Mouse (Mus musculus): ENCODE results near the gene Anxa6. TPM values are rescaled to one million over a fixed set of nuclear protein-coding genes. Genes with fewer than 3 reads are reported as not detected.
A peak's percentile ranks its signal among the peaks of the same experiment; 100 is the strongest.

The Anxa6 gene
- total RNA-seq, 4 experiments from 2014 or later = 85.6 to 95.3 (median 89.4) TPM

DNA sequence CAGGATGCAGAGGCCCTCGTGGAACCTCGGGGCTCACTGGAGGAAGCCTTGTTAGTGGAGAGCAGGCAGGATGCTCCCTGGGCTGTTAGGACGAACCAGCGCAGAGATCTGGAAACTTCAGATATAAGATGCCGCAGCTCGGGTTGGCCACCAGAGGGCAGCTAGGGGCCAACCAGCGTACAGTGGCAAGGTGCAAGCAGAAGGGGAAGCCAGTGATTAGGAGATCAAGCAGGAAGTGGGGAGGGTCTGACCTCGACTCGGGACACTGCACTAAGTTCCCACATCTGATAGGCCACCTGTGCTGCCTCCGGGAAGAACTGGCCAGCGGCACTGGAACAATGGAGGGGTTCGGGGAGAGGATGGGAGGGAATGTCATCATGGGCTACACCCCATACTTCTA is 35.0 kb downstream of the Anxa6 start:
- DNase-seq (ENCODE audit: low spot score in 2 of 2) = peak in 1 of 2 experiments; percentile 53

DNA sequence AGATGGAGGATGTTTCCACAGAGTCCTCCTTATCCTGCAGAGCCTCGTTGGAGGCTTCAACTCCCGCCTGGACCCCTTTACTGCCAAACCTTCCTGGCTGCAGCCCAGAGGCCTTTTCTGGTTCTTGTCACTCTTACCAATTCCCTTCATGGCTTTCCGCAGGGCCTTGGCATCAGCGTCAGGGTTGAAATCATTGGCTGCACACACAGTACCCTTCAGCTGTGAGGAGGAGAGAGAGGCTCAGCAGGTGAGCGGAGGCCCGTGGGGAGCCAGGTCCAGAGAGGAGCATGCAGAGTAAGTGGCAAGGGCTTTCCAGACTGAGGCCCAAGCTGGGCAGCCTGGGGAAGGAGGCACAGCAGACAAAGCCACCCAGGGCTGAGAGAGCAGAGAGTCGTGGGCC is 37.1 kb downstream of the Anxa6 start:
- no peak for DNase-seq (ENCODE audit: low spot score in 2 of 2)

DNA sequence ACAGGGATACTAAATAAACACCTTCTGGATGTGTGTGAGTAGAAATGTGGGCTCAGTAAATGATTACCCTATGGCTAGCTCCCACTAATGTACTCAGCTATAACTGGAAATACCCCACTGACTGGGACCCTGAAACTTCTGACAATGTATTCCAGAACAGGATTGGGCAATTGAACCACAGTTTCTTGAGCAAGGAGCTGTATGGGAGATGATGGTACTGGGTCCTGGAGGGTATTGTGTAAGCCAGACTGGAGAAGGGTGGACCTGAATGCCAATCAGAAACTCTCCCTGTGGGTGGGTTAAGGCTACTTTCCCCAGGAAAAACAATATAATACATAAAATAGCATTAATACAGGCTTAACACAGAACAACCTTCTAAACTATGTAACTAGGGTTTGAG is 43.3 kb downstream of the Anxa6 start:
- DNase-seq (ENCODE audit: low spot score in 2 of 2) = no peak

DNA sequence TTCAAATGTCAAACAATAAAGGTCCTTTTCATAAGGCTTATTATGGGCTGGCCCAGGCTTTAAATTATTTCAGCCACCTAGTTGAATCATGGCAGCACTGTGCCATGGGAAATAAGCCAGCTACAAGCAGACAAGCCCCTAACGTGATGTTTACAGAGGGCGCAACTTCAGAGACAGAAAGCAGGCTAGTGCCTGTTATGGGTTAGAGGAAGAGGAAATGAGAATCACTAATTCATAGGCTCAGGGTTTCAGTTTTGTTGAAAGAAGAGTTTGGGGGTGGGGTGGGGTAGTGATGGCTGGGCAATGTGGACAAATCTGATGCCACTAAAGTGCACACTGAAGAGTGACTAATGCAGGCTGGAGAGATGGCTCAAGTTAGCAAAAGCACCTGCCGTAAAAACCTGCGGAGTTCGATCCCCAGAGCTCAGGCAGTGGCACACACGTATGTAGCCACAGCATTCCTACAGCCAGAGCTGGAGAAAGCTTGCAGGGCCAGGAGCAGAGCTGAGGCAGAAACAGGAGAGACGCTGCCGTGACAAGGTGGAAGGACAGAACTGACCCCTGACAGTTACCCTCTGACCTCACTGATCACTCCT is 44.4 kb downstream of the Anxa6 start:
- DNase-seq (ENCODE audit: low spot score in 2 of 2) = no peak

DNA sequence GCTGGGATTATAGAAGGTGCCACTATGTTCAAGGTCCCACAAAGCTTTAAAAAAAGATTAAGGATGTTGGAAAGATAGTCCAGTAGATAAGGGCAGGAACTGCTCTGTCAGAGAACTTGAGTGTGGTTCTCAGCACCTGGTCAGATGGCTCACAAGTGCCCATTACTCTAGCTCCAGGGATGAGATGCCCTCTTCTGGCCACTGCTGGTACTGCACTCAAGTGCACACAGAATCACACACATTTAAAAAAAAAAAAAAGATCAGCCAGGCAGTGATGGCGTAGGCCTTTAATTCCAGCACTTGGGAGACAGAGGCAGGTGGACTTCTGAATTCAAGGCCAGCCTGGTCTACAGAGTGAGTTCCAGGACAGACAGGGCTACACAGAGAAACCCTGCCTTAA is 45.3 kb downstream of the Anxa6 start:
- no peak for DNase-seq (ENCODE audit: low spot score in 2 of 2)

DNA sequence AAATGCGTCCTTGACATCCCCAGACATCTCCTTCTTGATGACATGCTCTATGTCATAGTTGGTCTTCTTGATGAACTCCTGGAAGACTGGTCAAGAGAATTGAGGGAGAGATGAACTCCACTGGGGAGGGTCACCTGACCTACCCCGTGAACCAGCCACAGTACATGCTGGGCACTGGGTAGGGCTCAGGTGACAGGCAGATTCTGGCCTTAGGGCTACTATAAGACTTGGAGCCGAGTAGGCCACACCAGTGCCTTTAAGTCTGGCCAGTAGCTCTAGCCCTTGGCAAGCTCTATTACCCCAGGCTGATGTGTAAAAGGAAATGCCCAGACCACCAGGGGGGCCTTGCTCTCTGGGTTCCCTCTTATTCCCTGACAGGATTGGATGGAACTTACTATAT is 48.2 kb downstream of the Anxa6 start:
- no peak for DNase-seq (ENCODE audit: low spot score in 2 of 2)

DNA sequence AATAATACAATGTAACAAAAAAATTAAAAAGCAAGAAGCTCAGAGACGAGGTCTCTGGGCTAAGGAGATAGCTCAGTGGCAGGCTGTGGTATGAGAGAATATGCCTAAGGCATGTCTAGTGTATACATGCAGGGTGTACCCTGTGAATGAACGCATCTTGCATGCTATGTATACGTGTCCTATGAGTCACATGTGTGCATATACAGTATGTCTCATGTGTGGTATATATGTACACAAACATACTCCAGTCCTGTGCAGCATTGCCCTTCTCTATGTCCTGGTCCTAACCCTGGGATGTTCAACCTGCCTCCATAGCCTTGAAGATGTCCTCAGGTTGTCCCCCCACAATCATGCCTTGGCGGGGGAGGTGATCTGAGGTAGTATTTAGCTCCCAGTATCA is 48.7 kb downstream of the Anxa6 start:
- DNase-seq (ENCODE audit: low spot score in 2 of 2) = no peak

DNA sequence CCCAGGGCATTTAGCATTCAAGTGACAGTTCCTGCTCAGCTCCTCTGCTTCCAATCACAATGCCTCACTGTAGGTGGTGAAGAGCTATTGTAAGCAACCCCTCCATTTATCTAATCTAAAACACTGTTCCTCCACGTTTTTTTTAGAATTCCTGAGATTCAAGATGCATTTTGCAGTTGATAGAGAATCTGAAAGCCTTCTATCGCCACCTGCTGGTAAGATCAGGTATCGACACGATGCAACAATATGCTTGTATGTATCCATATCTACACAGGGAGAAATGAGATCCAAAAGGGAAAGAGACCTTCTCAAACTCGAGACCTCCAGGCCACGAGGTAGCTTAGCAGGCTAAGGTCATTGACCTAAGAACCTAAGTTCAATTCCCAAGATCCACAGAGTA is 49.2 kb downstream of the Anxa6 start:
- peak; percentile 37 to 87 for DNase-seq (ENCODE audit: low spot score in 2 of 2)

DNA sequence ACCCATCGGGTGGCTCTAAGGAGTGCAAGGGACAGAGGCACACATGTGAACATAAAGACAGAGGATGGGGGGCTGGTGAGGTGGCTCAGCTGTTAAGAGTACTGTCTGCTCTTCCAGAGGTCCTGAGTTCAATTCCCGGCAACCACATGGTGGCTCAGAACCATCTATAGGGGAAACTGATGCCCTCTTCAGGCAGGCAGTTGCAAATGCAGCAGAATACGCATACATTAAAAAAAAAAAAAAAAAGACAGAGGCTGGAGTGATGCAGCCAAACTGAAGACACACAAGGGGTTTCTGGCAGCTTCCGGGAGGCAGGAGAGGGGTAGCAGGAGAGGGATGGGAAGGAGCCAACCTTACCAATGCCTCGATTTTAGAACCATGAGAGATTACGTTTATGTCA is 50.7 kb downstream of the Anxa6 start:
- DNase-seq (ENCODE audit: low spot score in 2 of 2) = no peak

DNA sequence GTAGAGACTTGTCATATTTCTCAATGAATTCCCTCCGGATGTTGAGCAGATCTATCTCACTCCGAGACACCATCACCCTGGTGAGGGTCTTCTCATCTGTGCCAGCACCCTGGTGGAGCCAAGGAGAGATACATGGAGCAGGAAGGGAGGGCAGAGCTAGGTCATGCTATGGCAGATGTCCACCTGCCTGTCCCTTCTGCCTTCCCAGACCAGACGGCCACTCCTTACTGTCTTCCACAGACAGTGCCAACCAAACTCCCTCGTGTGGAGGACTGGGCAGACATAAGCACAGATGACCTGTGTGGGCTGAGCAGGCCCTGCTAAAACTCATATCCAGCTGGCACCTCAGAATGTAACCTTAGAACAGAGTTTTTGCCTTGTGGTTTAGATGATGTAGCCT is 51.6 kb downstream of the Anxa6 start:
- no peak for DNase-seq (ENCODE audit: low spot score in 2 of 2)

DNA sequence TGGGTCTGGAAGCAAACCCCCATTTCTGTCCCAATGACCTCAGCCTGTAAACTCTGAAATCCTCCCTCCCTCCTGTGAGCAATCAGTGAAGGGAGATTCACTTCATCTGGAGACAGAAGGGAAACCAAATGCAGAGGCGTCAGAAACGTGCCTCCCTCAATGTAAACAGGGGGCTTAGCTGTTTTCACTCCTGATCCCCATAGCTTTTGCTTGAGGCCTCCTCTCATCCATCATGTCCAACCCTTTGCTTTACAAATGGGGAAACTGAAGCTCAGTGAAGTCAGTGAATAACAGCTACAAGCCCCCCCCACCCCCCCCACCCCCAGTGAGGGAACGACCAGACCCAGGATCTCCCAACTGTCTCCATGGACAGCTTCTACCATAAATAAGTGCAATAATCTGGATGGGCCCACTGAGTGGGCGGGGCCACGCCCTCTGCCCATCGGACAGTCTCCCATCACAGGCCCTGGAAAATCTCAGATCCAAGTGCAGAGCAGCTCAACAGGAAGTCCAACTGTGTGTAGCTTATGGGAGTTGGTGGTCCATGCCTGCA is 55.8 kb downstream of the Anxa6 start:
- no peak for DNase-seq (ENCODE audit: low spot score in 2 of 2)

DNA sequence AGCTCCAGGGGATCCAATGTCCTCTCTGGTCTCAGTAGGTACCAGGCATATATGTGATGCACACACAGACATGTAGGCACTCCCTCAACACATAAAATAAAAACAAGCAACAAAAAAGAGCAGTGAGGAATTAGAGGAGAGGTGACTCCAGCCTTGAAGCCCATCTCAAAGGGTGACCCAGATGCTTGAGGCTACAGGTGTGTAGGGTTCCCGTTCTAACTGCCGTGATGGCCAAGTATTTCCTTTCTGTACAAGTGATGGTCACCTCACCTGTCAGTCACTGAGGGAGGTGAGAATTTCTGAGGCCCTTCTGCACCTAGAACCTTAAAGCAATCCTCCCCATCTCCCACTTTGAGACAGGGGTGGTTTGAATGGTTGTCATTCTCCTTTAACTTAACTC is 56.9 kb downstream of the Anxa6 start:
- DNase-seq (ENCODE audit: low spot score in 2 of 2) = no peak

DNA sequence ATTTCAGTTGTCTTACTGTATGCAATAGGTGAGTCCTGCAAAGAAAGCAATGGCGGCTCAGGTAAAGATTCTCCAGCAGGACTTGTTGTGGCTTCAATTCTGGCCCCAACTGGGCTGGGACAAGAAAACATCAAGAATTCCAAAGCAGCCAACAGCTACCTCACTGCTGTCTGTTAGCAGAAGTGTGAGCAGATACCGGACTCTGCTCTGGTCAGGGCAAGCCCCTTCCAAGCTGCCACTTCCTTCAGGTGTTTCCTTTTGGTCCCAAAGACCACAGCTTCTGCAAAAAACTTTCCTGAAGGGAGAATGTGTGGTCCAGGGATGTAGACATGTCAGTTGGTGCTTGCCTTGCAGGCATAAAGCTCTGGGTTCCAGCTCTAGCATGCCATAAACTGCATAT is 57.5 kb downstream of the Anxa6 start:
- DNase-seq (ENCODE audit: low spot score in 2 of 2) = no peak

DNA sequence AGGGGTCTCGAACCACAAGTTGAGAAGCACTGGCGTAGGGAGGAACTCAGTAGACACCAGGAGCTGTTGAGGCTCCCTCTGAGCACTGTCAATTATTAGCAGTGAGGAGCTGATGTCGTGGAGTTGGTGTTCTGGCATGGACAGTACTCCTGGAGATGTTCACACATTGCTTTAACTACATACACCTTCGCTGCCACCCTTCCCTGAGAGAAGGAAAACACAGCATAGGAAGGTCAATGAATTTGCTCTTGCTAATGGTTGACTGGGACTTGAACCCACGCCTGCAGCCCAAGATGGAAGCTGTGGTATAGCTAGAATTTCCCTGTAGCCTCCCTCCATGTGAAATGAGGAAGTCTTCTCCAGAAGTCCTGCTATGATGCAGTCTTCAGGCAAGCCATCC is 57.9 kb downstream of the Anxa6 start:
- no peak for DNase-seq (ENCODE audit: low spot score in 2 of 2)

DNA sequence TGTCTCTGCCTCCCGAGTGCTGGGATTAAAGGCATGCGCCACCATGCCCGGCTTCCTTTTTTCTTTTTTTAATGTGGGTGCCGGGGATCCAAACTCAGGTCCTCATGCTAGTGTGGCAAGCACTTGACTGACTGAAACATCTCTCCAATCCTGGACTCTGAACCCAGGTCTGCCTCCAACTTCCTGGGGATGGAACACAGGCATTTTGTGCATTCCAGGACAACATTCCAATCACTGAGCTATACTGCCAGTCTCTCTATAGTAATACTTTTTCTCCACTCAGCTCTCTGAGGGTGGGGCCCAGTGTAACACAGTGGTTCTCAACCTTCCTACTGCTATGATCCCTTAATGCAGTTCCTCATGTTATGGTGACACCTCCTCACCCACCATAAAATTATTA is 58.6 kb downstream of the Anxa6 start:
- DNase-seq (ENCODE audit: low spot score in 2 of 2) = no peak

DNA sequence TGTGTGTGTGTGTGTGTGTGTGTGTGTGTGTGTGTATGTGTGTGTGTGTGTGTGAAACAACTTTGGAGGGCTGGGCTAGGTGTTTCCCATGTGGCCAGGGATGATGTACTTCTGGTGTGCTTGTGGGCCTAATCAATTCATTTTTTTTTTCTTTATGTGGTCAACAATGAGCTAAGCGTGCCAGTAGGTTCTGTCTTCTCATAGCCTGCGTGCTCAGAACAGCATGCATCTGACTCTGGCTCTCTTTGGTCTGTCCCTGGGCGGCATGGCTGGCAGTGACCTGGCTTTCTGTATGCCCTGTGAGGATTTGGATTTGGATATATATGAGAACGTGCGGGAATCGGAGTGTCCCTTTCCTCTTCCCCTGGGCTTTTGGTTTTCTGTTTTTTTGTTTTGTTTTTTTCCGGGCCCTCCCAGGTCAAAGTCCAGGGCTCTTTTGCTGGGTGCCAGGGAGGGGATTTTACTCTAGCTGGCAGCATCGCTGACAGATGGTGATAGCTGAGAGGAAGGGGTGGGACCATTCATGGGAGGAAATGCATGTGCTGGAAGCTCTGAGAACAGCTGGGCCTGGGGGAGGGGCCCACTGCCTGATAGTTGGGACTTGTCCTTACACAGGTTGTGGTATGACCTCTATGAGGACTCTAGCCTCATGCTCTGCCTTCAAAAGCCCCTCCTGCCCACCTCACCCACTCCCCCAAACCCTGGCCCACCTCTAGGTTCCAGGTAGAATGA is 59.6 kb downstream of the Anxa6 start:
- no peak for DNase-seq (ENCODE audit: low spot score in 2 of 2)

DNA sequence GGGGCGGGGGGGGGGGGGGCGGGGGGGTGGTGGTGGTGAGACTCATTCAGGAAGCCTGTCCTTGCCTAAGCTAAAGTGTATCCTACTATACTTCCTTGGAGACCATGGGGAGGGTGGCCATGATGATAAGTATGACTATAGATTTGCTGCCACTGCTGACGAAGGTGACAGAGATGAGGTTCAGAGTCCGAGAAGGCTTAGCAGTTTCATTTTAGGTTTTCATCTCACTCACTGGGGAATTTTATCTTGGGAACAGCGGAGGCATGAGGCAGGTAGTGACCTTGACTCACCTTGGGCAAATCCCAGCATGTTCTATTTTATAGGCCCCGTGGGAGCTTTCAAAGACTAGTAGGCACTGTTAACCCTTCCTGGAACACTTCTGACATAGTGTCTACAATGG is 60.5 kb downstream of the Anxa6 start:
- no peak for DNase-seq (ENCODE audit: low spot score in 2 of 2)

DNA sequence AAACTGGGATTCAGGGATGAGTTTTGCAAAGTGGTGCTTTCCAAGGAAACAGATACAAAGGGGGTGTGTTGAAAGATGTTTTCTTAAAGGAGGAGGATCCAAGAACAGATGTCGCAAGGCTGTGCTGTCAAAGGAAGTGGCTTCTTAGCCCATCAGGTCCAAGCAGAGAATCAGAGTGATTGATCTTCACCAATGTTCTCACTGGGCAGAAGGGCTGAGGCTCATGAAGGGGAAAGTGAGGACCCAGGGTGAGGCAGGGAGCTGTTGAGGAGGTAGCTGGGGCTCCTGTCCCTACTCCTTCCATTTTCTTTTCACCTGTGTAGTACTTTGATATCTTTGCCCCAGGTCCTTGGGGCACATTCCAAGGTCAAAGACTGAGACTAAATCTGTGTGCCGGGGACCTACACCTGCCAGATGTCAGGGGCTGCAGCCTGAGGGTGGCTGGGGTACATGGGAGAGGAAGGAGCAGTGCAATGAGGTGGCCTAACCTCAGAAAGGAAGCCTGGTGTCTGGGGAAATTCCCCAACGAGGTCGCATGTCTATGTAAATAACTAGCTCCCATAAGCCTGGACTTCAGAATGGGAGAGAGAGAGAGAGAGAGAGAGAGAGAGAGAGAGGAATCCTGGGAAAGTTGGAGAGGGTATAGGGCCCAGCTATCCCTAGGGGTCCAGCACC is 61.1 kb downstream of the Anxa6 start:
- no peak for DNase-seq (ENCODE audit: low spot score in 2 of 2)

DNA sequence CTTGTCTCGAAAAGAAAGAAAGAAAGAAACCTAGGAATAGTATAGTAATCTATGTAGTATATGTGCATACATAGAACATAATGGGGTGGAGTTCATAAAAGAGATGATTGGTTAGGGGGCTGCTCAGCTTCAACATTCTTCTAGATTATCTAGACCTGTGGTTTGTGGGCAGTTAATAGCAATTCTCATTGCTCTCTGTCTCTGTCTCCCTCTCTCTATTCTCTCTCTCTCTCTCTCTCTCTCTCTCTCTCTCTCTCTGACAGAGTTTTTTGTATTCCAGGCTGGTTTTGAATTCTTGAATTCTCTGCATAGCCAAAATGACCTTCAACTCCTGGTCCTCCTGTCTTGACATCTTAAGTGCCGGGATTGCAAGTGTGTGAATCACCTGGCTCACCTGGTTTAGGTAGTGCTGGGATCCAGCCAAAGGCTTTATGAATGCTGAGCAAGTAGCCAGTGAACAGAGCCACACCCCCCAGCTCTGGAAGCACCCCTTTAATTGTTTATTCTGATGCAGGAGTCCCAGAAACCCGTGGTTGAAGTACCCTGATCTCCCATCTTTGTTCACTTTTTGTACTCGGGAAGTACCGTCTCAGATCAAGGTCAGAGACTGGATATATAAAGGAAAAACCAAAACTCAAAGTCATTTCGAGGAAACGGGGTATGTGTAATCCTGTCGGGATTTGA is 61.7 kb downstream of the Anxa6 start:
- no peak for DNase-seq (ENCODE audit: low spot score in 2 of 2)

DNA sequence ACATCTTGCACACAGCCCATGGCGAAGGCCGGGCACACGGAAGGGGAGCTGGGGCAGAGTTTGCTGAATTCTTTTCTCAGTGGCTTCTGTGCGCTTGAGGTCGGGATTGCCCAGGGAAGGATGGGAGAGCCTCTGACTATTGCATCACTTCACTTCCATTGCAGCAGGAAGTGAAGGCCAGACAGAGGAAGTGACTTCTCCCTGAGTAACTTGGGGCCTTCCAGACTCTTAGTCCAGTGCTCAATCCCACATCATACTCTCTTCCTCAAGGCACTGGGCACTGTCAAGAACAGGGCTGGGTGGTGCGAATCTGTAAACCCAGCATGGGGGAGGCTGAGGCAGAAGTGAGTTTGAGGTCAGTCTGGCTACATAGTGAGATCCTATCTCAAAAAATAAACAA is 68.0 kb downstream of the Anxa6 start:
- no peak for DNase-seq (ENCODE audit: low spot score in 2 of 2)

DNA sequence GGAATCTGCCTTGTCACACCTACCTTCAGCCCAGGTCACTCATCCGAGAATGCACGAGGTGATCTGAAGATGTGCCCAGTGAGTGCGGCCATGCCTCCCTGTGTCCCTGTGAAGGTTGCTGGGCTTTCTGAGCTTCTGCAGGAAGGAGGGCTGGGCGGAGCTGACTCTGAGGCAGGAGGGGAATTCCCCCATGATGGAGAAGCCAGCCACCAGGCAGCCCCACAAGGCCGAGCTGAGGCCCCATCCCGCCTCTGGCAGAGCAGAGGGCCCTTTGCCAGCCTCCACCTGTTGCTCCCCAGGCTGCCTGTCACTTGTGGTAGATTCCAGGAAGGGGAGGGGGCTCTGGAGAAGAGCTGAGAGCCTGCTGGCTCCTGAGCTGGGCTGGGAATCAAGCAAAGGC is 70.4 kb downstream of the Anxa6 start, which contains the start of gene Tnip1:
Gene Tnip1, minus strand, starts transcription at position 108 of the 400 bp plus-strand sequence.
- no peak for DNase-seq (ENCODE audit: low spot score in 2 of 2)

DNA sequence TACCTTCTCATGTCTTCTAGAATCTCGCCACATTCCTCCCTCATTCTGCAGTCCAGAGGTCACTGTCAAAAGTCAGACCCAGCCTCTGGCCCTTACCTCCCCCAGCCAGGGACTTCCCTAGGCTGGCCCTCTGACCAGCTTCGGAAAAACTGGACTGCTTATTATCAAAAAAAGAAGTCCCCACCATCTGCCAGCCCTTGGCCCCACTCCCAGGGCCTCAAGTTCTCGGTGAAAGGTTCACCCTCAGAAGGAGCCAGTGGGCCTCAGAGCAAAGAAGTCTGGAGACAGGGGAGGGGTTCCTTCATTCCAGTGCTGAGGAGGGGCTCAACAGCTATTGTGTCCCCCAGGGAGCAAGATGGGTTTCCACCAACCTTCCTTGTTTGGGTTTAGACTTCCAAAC is 71.3 kb downstream of the Anxa6 start:
- no peak for DNase-seq (ENCODE audit: low spot score in 2 of 2)
